Mouse (Mus musculus): Measurements from ENCODE around the gene Acly. TPM values are rescaled to one million over a fixed set of nuclear protein-coding genes. Genes with fewer than 3 reads are reported as not detected.
A peak's percentile ranks its signal among the peaks of the same experiment; 100 is the strongest.

Acly gene
- polyA plus RNA-seq, 1 experiment from 2014 or later, result 189 TPM

DNA sequence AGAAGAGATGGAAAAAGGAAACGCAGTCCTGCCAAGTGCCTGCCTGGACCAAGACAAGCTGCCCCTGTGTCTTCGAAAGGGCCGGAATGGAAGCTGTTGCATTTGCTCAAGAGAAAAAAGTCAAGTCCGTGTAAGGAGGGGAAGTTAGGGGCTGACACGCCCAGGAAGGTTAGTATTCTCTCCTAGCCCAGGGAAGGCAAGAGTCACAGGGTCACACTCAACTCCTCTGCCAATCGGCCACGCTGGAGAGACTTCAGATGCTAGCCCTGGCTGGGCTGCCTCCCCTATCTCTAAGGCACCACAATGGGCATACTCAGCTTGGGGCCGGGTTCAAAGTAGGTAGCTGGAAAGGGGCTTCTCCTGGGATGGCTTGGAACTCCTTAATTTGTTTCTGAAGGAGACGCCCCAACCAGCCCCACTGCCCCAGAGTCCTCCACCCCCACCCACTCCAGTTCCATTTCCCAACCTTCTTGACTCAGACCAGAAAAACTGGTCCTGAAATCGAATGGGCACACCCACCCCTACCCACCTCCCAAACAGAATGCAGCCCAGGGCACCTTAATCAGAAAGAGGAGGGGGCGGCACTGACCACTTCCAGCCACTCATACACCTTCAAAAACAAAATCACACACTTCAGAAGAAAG, 2.7 kb downstream of the Acly start:
- no peaks in the 10 kb centered on the region for H3K27me3 ChIP-seq
- peaks cover 37% of the 10 kb centered on the region for H3K36me3 ChIP-seq
- peak overlapping the region; percentile 85 for H3K4me3 ChIP-seq
- peak overlapping the region; percentile 19; the same call in 1 of the 2 replicates for H3K27ac ChIP-seq
- H3K9me3 ChIP-seq, result no peaks in the 10 kb centered on the region
- 53% methylated on average over 11 of the region's 11 CpGs for WGBS
- H3K4me2 ChIP-seq, result peak overlapping the region; percentile 76
- no peak overlapping the region for H3K9ac ChIP-seq
- ATAC-seq (ENCODE audit: insufficient number of reproducible peaks, low FRiP score, low TSS enrichment, low read depth), result no peak
- H3K4me1 ChIP-seq, result peaks cover 35% of the 10 kb centered on the region

GRCm38 (mm10) chr11:100524358-100524757, 3.4 kb downstream of the Acly start:
- Histone ChIP-seq H3K4me2 (peak overlapping the region; percentile 76; the same call in 1 of the 2 replicates), H3K9ac (no peak overlapping the region), H3K4me3 (no peak overlapping the region), H3K9me3 (no peaks in the 10 kb centered on the region), H3K27ac (peak overlapping the region; percentile 19; the same call in 1 of the 2 replicates), H3K27me3 (no peaks in the 10 kb centered on the region), H3K4me1 (peaks cover 35% of the 10 kb centered on the region), H3K36me3 (peaks cover 44% of the 10 kb centered on the region)
- ATAC-seq (ENCODE audit: insufficient number of reproducible peaks, low FRiP score, low TSS enrichment, low read depth), result no peak
- 73% methylated on average over 5 of the region's 5 CpGs for WGBS

DNA sequence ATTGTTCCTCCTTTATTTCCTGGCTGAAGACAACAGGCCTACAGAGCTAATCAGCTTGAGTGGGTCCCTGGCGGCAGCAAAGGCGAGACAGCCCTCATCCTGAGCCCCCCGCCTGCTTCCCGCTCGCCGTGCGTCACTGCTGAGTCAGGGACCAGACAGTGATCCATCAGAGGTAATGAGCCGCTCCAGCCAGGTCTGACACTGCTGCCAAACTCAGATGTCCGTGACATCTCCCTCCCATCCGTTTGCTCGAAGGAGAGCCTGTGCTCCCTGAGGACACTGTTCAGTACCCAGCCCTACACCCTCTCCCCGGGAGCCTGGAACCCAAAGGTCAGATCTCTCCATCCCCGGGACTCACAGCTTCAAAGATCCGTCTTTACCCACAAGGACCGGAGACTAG, 7.0 kb downstream of the Acly start:
- no peak overlapping the region for H3K9ac ChIP-seq
- H3K4me1 ChIP-seq, result peaks cover 17% of the 10 kb centered on the region
- ATAC-seq (ENCODE audit: insufficient number of reproducible peaks, low FRiP score, low TSS enrichment, low read depth), result no peak

DNA sequence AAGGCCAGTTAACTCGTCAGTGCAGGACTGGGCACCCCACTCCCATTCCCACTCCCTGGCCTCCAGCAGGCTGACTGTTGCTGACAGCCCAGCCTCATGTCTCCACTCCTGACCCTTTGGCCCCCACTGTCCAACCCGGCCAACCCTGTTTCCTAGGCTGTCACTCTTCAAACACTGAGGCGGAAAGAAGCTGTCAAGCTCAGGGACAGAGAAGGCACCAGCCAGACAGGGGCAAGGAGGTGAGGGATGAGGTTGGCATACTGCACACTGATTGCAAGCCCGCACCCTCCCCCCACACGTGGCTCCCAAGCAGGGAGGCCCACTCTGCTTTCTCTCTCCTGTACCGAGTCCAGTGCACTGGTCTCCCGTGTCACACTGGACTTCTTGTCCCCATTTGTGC, 8.6 kb downstream of the Acly start:
- 88% methylated on average over 7 of the region's 7 CpGs for WGBS
- Histone ChIP-seq H3K4me1 (peaks cover under 1% of the 10 kb centered on the region), H3K9ac (no peak overlapping the region), H3K4me3 (no peak overlapping the region), H3K9me3 (no peaks in the 10 kb centered on the region), H3K27ac (no peak overlapping the region), H3K27me3 (no peaks in the 10 kb centered on the region), H3K4me2 (no peak overlapping the region), H3K36me3 (peaks cover 92% of the 10 kb centered on the region)
- no peak for ATAC-seq (ENCODE audit: insufficient number of reproducible peaks, low FRiP score, low TSS enrichment, low read depth)

More for the DNA sequence above, 7.0 kb downstream of the Acly start:
- no peak overlapping the region for H3K4me2 ChIP-seq
- WGBS, result 73% methylated on average over 15 of the region's 15 CpGs
- no peaks in the 10 kb centered on the region for H3K27me3 ChIP-seq
- H3K9me3 ChIP-seq, result no peaks in the 10 kb centered on the region
- H3K36me3 ChIP-seq, result peaks cover 75% of the 10 kb centered on the region
- H3K4me3 ChIP-seq, result no peak overlapping the region
- H3K27ac ChIP-seq, result no peak overlapping the region

DNA sequence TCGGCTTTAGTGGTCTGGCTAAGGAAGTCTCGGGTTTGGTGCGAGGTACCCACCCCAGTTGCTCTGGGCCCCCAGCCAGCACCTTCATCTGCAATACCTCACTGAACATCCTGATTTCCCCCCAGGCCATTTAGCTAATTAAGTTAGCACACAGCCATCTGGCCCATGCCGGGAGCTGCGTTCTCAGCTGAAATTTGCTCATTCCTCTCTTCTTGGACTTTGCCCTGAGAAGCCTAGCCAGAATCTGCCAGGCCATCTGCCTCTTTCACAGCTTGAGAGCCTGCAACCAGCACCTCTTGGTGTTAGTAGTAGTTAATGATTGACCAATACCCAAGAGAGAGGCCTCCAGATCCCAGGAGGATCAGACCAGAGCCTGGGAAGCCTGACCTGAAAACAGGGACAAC, 9.6 kb downstream of the Acly start:
- Histone ChIP-seq H3K27me3 (no peaks in the 10 kb centered on the region), H3K4me1 (no peaks in the 10 kb centered on the region), H3K4me3 (no peak overlapping the region), H3K9me3 (no peaks in the 10 kb centered on the region), H3K9ac (no peak overlapping the region), H3K4me2 (no peak overlapping the region), H3K27ac (no peak overlapping the region), H3K36me3 (peaks cover 96% of the 10 kb centered on the region)
- WGBS, result 46% methylated on average over 5 of the region's 5 CpGs
- no peak for ATAC-seq (ENCODE audit: insufficient number of reproducible peaks, low FRiP score, low TSS enrichment, low read depth)

DNA sequence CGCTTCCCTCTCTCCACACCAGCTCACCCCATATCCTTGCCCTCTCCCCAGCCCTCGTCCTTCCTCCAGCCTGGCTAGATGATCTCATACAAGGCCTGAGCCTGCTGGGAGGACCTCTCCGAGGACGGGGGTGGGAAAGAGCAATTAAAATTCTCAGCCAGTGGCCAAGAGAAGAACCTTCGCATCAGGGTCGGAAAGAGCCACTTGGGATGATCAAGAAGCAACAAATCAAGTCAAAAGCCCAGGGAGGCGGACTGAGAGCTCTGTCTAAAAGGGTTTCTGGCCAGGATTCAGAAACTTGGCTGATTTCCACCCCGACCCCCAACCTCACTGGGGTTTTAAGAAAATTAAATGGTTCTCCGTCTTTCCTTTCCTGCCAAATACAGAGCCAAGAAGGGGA, 11.5 kb downstream of the Acly start:
- Histone ChIP-seq H3K4me3 (no peak overlapping the region), H3K4me1 (no peaks in the 10 kb centered on the region), H3K9me3 (no peaks in the 10 kb centered on the region), H3K27ac (no peak overlapping the region), H3K27me3 (no peaks in the 10 kb centered on the region), H3K4me2 (no peak overlapping the region), H3K36me3 (peaks cover 94% of the 10 kb centered on the region), H3K9ac (no peak overlapping the region)
- 67% methylated on average over 9 of the region's 9 CpGs for WGBS
- ATAC-seq (ENCODE audit: insufficient number of reproducible peaks, low FRiP score, low TSS enrichment, low read depth), result no peak

- H3K4me1 ChIP-seq, result no peaks in the 10 kb centered on the region
- H3K4me3 ChIP-seq, result no peak overlapping the region
- no peak overlapping the region for H3K4me2 ChIP-seq
- no peak for ATAC-seq (ENCODE audit: insufficient number of reproducible peaks, low FRiP score, low TSS enrichment, low read depth)
- H3K36me3 ChIP-seq, result peaks cover 93% of the 10 kb centered on the region
- no peaks in the 10 kb centered on the region for H3K27me3 ChIP-seq
- no peaks in the 10 kb centered on the region for H3K9me3 ChIP-seq
- no peak overlapping the region for H3K9ac ChIP-seq
- no peak overlapping the region for H3K27ac ChIP-seq
- WGBS, result 92% methylated on average over 9 of the region's 9 CpGs
Measured at GRCm38 (mm10) chr11:100515789-100516188, 12.0 kb downstream of the Acly start.

DNA sequence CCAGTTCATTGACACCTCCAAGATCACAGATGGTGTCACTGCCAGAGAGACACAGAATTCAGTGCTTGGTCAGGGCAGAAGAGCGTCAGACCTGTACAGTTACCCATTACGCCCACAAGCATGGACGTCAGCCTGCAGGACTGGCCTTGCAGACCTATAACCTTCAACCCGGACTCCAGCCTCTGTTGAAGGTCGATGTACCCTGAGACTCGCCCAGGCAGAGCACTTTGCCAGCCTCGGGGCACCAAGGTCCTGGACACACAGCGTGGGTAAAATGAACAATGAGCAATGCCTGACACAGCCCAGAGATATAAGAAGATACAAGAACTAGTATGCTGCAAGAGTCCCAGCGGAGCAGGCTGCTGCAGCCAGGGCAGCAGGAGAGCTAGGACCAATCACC, 12.7 kb downstream of the Acly start:
- no peaks in the 10 kb centered on the region for H3K4me1 ChIP-seq
- H3K9ac ChIP-seq, result no peak overlapping the region
- no peaks in the 10 kb centered on the region for H3K9me3 ChIP-seq
- ATAC-seq (ENCODE audit: insufficient number of reproducible peaks, low FRiP score, low TSS enrichment, low read depth), result no peak
- no peak overlapping the region for H3K4me3 ChIP-seq
- H3K4me2 ChIP-seq, result no peak overlapping the region
- WGBS, result 89% methylated on average over 9 of the region's 9 CpGs
- H3K36me3 ChIP-seq, result peaks cover 88% of the 10 kb centered on the region
- H3K27ac ChIP-seq, result no peak overlapping the region
- no peaks in the 10 kb centered on the region for H3K27me3 ChIP-seq

- Histone ChIP-seq H3K36me3 (peaks cover 87% of the 10 kb centered on the region), H3K4me1 (no peaks in the 10 kb centered on the region), H3K9me3 (no peaks in the 10 kb centered on the region), H3K4me2 (no peak overlapping the region), H3K4me3 (no peak overlapping the region), H3K9ac (no peak overlapping the region), H3K27ac (no peak overlapping the region), H3K27me3 (no peaks in the 10 kb centered on the region)
- no peak for ATAC-seq (ENCODE audit: insufficient number of reproducible peaks, low FRiP score, low TSS enrichment, low read depth)
- 85% methylated on average over 10 of the region's 10 CpGs for WGBS
Measured at GRCm38 (mm10) chr11:100513716-100514115, 14.1 kb downstream of the Acly start.

- Histone ChIP-seq H3K27me3 (no peaks in the 10 kb centered on the region), H3K4me3 (no peak overlapping the region), H3K4me2 (no peak overlapping the region), H3K9ac (no peak overlapping the region), H3K9me3 (no peaks in the 10 kb centered on the region), H3K4me1 (no peaks in the 10 kb centered on the region), H3K27ac (no peak overlapping the region), H3K36me3 (peaks cover 87% of the 10 kb centered on the region)
- no peak for ATAC-seq (ENCODE audit: insufficient number of reproducible peaks, low FRiP score, low TSS enrichment, low read depth)
- WGBS, result 94% methylated on average over 1 of the region's 1 CpGs
Measured at GRCm38 (mm10) chr11:100512384-100512783, 15.4 kb downstream of the Acly start.

DNA sequence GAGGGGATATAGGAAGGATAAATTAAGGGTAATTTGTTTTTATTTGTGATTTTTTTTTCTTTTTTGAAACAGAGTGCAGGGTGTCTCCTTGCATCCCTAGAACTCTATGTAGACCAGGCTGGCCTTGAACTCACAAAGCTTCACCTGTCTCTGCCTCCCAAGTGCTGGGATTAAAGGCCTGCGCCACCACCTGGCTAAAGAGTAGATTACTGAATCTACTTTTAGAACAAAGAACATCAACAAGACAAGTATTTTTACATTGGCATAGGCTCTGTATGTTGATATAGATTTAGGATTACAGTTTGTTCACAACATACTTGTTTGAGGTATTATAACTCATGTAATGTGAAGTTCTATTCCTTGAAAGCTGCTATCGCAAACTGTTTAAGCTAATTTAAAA, 17.2 kb downstream of the Acly start:
- Histone ChIP-seq H3K9me3 (no peaks in the 10 kb centered on the region), H3K9ac (no peak overlapping the region), H3K4me3 (no peak overlapping the region), H3K36me3 (peaks cover 86% of the 10 kb centered on the region), H3K27ac (no peak overlapping the region), H3K27me3 (no peaks in the 10 kb centered on the region), H3K4me1 (no peaks in the 10 kb centered on the region), H3K4me2 (no peak overlapping the region)
- ATAC-seq (ENCODE audit: insufficient number of reproducible peaks, low FRiP score, low TSS enrichment, low read depth), result no peak
- WGBS, result 91% methylated on average over 2 of the region's 2 CpGs

DNA sequence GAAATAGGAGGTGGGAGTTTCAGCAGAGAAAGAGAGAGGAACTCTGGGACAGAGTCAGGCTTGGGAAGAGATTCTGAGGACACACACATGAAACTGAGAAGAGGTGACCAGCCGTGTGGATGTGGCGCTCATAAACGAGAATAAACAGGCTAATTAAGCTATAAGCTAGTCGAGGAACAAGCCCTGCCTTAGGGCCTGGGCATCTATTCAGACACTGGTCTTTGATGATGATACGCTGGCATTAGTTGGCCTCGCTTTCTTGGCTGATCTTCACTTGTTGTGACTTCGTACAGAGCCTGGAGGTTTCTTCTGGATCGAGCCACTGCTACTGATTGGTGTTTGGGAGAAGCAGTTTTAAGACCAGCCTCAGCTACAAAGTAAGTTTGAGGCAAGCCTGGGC, 21.8 kb downstream of the Acly start:
- Histone ChIP-seq H3K27ac (no peak overlapping the region), H3K9ac (no peak overlapping the region), H3K9me3 (no peaks in the 10 kb centered on the region), H3K4me2 (no peak overlapping the region), H3K36me3 (peaks cover 87% of the 10 kb centered on the region), H3K4me1 (no peaks in the 10 kb centered on the region), H3K4me3 (no peak overlapping the region), H3K27me3 (no peaks in the 10 kb centered on the region)
- ATAC-seq (ENCODE audit: insufficient number of reproducible peaks, low FRiP score, low TSS enrichment, low read depth), result no peak
- WGBS, result 89% methylated on average over 8 of the region's 8 CpGs

Data from limb, embryonic 15.5 days (tissue).